Mouse (Mus musculus): ENCODE results near the gene Wdr76. TPM values are rescaled to one million over a fixed set of nuclear protein-coding genes. Genes with fewer than 3 reads are reported as not detected.
"Not testable (repeated sequence)": the region's sequence is repeated elsewhere in the genome, so short reads cannot be mapped to it uniquely, and the experiment has no call there.

The Wdr76 gene
- 10 to 100 TPM in 2 of 3 experiments, 1 to 10 TPM in 1; 9.3 to 17.5 (median 16.5) TPM for polyA plus RNA-seq (2017; shearing (Covaris generic))

DNA sequence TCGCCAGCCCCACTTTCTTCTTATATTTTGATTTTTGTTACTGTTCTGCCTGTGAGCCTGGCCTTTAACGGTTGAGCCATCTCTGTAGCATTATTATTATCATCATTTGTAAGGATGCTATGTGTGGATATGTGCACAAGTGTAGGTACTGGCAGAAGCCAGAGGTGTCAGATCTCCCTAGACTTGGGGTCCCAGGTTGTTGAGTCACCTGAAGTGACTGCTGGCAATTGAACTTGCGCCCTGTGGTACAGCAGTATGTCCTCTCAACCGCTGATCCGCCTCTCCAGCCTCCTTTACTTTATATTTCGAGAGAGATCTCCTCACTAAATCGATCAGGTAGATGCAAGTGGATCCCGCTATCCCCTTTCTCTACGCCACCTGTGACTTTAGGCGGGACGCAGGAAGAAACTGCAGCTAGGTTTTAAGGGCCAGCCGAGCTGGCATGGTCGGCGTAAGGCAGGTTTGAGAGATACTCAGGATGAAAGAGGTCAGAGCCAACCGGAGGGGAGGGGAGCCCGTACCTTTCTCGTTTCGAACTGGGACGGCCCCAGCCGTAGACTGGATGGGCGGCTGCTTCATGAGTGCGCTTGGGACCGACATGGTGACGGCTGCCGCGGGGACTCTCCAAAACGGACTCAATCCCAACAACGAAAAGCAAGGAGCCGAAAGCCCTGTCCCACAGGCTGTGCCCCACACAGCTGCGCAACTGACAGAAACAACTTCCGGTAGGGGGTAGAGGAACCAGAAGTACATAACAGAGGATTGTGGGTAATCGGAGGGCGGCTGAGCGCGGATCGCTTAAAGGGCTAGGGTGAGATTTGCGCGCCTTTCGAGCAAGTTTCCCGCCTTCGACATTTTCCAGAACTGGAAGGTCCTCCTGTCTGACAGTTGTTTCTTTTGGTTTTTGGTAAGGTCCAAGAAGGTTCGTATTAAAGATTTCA is at the start of gene Wdr76, which contains the start of gene Mfap1a:
Wdr76 (plus strand) TSS at position 782 of the 941 bp plus-strand sequence.
Mfap1a (minus strand) TSS at position 724 of the 941 bp plus-strand sequence.
- ATAC-seq: peak; percentile 95

DNA sequence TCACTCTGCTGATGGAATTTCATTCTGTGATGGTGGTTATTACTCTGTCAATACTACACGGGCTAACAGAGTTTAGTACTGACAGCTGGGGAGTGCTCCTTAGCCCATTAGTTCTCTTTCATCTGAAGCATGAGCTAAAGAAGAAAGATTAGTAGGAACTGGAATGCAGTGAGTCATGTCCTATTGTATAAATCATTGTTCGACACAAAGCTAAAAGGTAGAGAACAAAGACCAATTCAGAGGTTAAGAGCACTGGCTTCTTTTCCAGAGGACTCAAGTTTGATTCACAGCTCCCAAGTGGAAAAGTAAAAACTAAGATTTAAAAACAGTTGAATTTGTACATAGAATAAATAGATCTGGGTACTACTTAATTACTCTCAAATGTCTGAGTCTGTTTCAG is 46.5 kb upstream of the Wdr76 start:
- ATAC-seq: no peak

GRCm38 (mm10) chr2:121468982-121469381 is 37.5 kb upstream of the Wdr76 start:
- peak; percentile 20 for ATAC-seq

- not testable (repeated sequence) for ATAC-seq
Observed at GRCm38 (mm10) chr2:121472783-121473182, 33.7 kb upstream of the Wdr76 start.

DNA sequence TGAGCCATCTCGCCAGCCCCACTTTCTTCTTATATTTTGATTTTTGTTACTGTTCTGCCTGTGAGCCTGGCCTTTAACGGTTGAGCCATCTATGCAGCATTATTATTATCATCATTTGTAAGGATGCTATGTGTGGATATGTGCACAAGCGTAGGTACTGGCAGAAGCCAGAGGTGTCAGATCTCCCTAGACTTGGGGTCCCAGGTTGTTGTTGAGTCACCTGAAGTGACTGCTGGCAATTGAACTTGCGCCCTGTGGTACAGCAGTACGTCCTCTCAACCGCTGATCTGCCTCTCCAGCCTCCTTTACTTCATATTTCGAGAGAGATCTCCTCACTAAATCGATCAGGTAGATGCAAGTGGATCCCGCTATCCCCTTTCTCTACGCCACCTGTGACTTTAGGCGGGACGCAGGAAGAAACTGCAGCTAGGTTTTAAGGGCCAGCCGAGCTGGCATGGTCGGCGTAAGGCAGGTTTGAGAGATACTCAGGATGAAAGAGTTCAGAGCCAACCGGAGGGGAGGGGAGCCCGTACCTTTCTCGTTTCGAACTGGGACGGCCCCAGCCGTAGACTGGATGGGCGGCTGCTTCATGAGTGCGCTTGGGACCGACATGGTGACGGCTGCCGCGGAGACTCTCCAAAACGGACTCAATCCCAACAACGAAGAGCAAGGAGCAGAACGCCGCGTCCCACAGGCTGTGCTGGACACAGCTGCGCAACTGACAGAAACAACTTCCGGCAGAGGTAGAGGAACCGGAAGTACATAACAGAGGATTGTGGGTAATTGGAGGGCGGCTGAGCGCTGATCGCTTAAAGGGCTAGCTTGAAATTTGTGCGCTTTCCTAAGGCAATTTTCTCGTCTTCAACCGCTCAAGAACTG is 33.0 kb upstream of the Wdr76 start, which contains the start of gene Mfap1b:
Mfap1b (minus strand) TSS at position 767 of the 879 bp plus-strand sequence.
- ATAC-seq: peak; percentile 99

- ATAC-seq: peak; percentile 46
Observed at GRCm38 (mm10) chr2:121474180-121474535, 32.4 kb upstream of the Wdr76 start.

DNA sequence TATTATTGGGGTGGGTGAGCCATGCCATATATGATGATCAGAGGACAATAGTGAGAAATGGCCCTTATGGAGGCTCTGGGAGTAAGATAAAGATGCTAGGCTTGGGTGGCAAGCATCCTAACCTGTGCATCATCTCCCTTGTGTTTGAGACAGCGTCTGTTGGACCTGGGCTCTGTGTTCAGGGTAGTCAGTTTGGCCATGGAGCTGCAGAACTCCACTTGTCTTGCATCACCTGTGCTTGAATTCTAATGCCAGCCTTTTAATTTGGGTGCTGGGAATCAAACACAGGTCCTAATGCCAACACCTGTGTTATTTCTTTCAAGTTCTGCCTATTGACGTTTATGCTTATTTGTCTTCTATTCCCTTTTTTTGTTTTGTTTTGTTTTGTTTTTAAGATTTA is 31.2 kb upstream of the Wdr76 start:
- not testable (repeated sequence) for ATAC-seq

GRCm38 (mm10) chr2:121477491-121478266 is 28.8 kb upstream of the Wdr76 start:
- no peak for ATAC-seq

GRCm38 (mm10) chr2:121480498-121480897 is 26.0 kb upstream of the Wdr76 start:
- peak; percentile 69 for ATAC-seq

DNA sequence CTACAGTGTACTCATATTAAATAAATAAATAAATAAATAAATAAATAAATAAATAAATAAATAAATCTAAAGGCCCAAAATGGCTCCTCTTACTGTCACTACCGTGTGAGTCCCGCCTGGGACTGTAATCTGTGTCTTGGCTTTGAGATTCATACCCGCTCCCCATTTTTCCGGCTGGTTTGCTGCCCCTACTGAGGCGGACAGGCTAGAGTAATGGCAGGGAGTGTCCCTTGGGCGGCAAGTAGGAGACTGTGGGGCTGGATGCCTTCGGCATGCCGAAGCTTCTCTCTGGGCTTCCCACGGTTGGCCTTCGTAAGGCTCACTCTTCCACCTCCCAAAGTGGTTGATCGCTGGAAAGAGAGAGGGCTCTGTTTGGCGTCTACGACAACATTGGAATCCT is 25.6 kb upstream of the Wdr76 start:
- ATAC-seq: not testable (repeated sequence)

DNA sequence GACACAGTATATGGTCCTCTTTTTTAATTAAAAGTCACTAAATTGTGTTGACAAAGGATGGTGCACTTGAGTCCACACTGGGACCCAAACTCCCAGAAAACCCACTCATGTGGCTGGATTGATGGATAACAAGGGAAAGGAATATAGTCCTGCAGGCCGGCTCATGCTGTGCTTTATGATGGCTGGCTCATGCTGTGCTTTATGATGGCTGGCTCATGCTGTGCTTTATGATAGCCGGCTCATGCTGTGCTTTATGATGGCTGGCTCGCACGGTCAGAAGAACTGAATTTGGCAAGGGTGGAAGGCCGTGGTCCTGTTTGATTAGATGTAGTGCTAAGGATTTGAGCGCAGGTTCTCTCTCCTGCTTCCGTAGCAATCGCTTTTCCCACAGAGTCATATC is 22.9 kb upstream of the Wdr76 start:
- ATAC-seq: no peak

- ATAC-seq: not testable (repeated sequence)
Observed at GRCm38 (mm10) chr2:121484403-121484802, 22.1 kb upstream of the Wdr76 start.

GRCm38 (mm10) chr2:121501550-121501949 is 5.0 kb upstream of the Wdr76 start:
- peak; percentile 35 for ATAC-seq

- no peak for ATAC-seq
Observed at GRCm38 (mm10) chr2:121507173-121507950, 839 bp downstream of the Wdr76 start.

GRCm38 (mm10) chr2:121507951-121508330 is 1.4 kb downstream of the Wdr76 start:
- ATAC-seq: no peak

DNA sequence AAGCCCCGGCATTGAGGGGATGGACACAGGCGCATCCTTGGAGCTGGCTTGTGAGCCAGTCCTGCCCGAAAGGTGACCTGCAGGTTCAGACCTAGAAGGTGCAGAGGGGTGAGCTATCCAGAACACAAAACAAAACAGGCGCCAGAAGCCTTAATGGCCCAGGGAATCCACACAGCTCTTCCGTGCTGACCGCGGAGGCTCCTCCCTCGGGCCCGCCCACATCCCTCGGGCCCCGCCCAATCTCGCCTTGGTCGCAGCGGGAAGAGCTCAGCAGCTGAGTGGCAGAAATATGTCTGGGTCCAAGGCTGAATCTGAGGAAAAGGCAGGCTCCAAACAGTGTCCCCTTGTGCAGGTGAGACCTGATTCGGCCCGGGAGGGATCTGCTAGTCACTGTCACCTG is 3.1 kb downstream of the Wdr76 start:
- no peak for ATAC-seq

DNA sequence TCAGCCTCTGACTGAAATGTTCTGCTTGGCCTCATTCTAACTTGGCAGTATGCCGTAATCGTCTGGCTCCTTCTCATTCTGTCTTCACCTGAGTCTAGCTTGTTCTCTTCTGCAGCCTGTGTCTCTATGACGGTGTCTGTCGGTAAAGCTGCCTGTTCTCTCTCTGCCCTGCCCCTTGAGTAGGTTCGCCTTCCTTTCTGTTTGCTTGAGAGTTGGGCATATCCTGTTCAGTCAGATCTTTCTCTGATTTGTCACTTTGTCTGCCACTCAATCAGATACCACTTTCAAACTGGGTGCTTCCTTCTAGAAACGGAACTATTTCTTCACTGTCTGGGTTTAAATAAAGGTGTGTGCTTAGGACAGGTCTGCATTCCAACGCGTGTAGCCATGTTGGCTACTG is 4.9 kb downstream of the Wdr76 start:
- peak; percentile 85 for ATAC-seq

GRCm38 (mm10) chr2:121512991-121513765 is 6.7 kb downstream of the Wdr76 start:
- not testable (repeated sequence) for ATAC-seq

GRCm38 (mm10) chr2:121514211-121514610 is 7.7 kb downstream of the Wdr76 start:
- ATAC-seq: no peak

DNA sequence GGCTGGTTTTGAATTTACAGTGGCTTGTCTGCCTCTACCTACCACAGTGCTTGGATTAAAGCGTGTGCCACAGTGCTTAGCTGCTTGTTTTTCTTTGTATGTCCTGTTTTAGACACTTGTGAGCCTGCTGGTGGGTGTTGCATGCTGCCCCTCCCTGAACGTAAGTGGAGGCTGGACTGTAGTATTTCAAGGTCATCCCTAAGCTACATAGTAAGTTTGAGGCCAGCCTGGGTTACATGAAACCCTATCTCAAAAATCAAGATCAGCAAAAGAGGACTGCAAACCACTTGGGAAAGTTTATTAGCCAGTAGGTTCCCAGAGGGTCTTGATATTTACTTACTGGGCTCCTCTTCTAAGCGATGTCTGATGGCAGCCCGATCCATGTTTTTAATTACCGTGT is 11.6 kb downstream of the Wdr76 start:
- ATAC-seq: no peak

GRCm38 (mm10) chr2:121518711-121519110 is 12.2 kb downstream of the Wdr76 start:
- ATAC-seq: not testable (repeated sequence)
